Mouse (Mus musculus) forebrain, embryonic 13.5 days (tissue): ENCODE data around the gene Slc30a5. TPM values are rescaled to one million over a fixed set of nuclear protein-coding genes. Genes with fewer than 3 reads are reported as not detected.
A peak's percentile ranks its signal among the peaks of the same experiment; 100 is the strongest.
"Not testable (repeated sequence)": the region's sequence is repeated elsewhere in the genome, so short reads cannot be mapped to it uniquely, and the experiment has no call there.

ENCODE experiments used
- ATAC-seq: fragments of 200-750 bp; cut with Nextera tagmentation; 2 replicates; pipeline ENCODE4 v1.8.0; 2017
- H3K27ac ChIP-seq: fragments of 300-500 bp; sonication (generic); 2 replicates; pipeline ENCODE4 v1.5.1; 2015; ENCODE audit warnings: inconsistent platforms, mild to moderate bottlenecking, moderate library complexity
- H3K27me3 ChIP-seq: fragments of 300-500 bp; sonication (generic); 2 replicates; pipeline ENCODE4 v1.6.1; 2015; ENCODE audit warnings: mild to moderate bottlenecking, inconsistent platforms
- H3K36me3 ChIP-seq: fragments of 300-500 bp; sonication (generic); 2 replicates; pipeline ENCODE4 v1.6.1; 2015; ENCODE audit warnings: mild to moderate bottlenecking, inconsistent platforms; ENCODE audit not compliant: poor library complexity, severe bottlenecking
- H3K4me1 ChIP-seq: fragments of 300-500 bp; sonication (generic); 2 replicates; pipeline ENCODE4 v1.6.1; 2015; ENCODE audit warnings: inconsistent platforms
- H3K4me2 ChIP-seq: fragments of 300-500 bp; sonication (generic); 2 replicates; pipeline ENCODE4 v1.6.1; 2015; ENCODE audit warnings: inconsistent platforms, mild to moderate bottlenecking, moderate library complexity
- H3K4me3 ChIP-seq: fragments of 300-500 bp; sonication (generic); 2 replicates; pipeline ENCODE4 v1.5.1; 2015; ENCODE audit warnings: mild to moderate bottlenecking, inconsistent platforms
- H3K9ac ChIP-seq: fragments of 300-500 bp; sonication (generic); 2 replicates; pipeline ENCODE4 v1.6.1; 2015; ENCODE audit warnings: mild to moderate bottlenecking, inconsistent platforms
- H3K9me3 ChIP-seq: fragments of 300-500 bp; sonication (generic); replicated peaks from 2 replicates; pipeline ENCODE4 v1.6.1; 2016; ENCODE audit warnings: inconsistent platforms
- WGBS: fragments of 180-500 bp; shearing (Covaris S2); methylation state at CpG from one replicate; pipeline ENCODE4 v1.1.7; 2015; 5-methylcytosine and 5-hydroxymethylcytosine counted together
- polyA plus RNA-seq: library from polyadenylated mRNA; unstranded; fragments of >200 nt; fragmentation: Nextera tagmentation; extraction: Ambion mirVana; gene quantifications from 2 replicates; pipeline ENCODE4 v1.2.1, GENCODE M21; 2015

Gene Slc30a5
- polyA plus RNA-seq, 1 experiment from 2014 or later: 34.0 TPM

GRCm38 (mm10) chr13:100833640-100834002 is 394 bp upstream of the Slc30a5 start:
- 55% methylated on average over 6 of the region's 6 CpGs for WGBS
- no peak for ATAC-seq
- H3K4me3 ChIP-seq: peak overlapping the region; percentile 97

GRCm38 (mm10) chr13:100832188-100832587 is 1.0 kb downstream of the Slc30a5 start:
- ATAC-seq: no peak
- Histone ChIP-seq H3K27ac (no peak overlapping the region), H3K27me3 (no peaks in the 10 kb centered on the region), H3K4me1 (peaks cover 21% of the 10 kb centered on the region), H3K4me3 (peak overlapping the region; percentile 97), H3K9me3 (no peaks in the 10 kb centered on the region), H3K9ac (peak overlapping the region; percentile 93), H3K36me3 (peaks cover 6% of the 10 kb centered on the region), H3K4me2 (peak overlapping the region; percentile 83)
- WGBS: 12% methylated on average over 8 of the region's 8 CpGs

More at GRCm38 (mm10) chr13:100833640-100834002, 394 bp upstream of the Slc30a5 start:
- Histone ChIP-seq H3K36me3 (no peaks in the 10 kb centered on the region), H3K4me2 (peak overlapping the region; percentile 31), H3K27ac (no peak overlapping the region), H3K27me3 (no peaks in the 10 kb centered on the region), H3K9ac (no peak overlapping the region), H3K4me1 (peaks cover 21% of the 10 kb centered on the region), H3K9me3 (no peaks in the 10 kb centered on the region)

DNA sequence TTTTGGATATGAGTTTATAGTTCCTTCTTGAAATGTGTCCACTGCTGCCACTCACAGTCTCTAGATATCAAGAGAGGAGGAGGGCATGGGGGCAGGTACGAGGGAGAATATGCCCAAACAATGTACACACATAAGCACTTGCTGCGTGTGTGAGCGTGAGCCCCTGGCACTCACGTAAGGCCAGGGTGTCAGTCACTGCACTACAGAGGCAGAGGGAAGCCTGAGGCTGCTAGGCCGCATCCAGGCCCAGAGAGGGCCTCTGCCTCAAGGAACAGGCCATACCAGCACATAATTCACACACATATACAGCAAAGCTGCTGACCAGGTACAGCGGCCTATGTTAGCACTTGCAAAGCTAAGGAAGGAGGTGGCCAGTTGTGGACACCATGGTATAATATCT is 2.1 kb downstream of the Slc30a5 start:
- Histone ChIP-seq H3K4me2 (peak overlapping the region; percentile 83), H3K4me1 (peaks cover 21% of the 10 kb centered on the region), H3K4me3 (no peak overlapping the region), H3K27me3 (no peaks in the 10 kb centered on the region), H3K27ac (no peak overlapping the region), H3K9me3 (no peaks in the 10 kb centered on the region), H3K36me3 (peaks cover 15% of the 10 kb centered on the region), H3K9ac (0 out of 2 replicates have a peak overlapping the region, but pooled peaks have one; percentile 3)
- ATAC-seq: no peak
- 92% methylated on average over 6 of the region's 6 CpGs for WGBS

- 92% methylated on average over 9 of the region's 9 CpGs for WGBS
- Histone ChIP-seq H3K27ac (no peak overlapping the region; the same call in 1 of the 2 replicates), H3K36me3 (peaks cover 52% of the 10 kb centered on the region), H3K9me3 (no peaks in the 10 kb centered on the region), H3K9ac (no peak overlapping the region), H3K4me3 (no peak overlapping the region), H3K4me2 (no peak overlapping the region), H3K27me3 (no peaks in the 10 kb centered on the region), H3K4me1 (peaks cover 4% of the 10 kb centered on the region; the same call in 1 of the 2 replicates)
- ATAC-seq: no peak
These were observed 7.4 kb downstream of the Slc30a5 start for GRCm38 (mm10) chr13:100825627-100826410.

GRCm38 (mm10) chr13:100824916-100825315 is 8.3 kb downstream of the Slc30a5 start:
- ATAC-seq: no peak
- H3K27me3 ChIP-seq: no peaks in the 10 kb centered on the region
- no peaks in the 10 kb centered on the region for H3K4me1 ChIP-seq
- H3K4me2 ChIP-seq: no peak overlapping the region
- no peaks in the 10 kb centered on the region for H3K9me3 ChIP-seq
- WGBS: 94% methylated on average over 3 of the region's 3 CpGs
- H3K4me3 ChIP-seq: no peak overlapping the region
- no peak overlapping the region for H3K27ac ChIP-seq
- H3K36me3 ChIP-seq: peaks cover 59% of the 10 kb centered on the region
- H3K9ac ChIP-seq: no peak overlapping the region

- 91% methylated on average over 6 of the region's 6 CpGs for WGBS
- no peak for ATAC-seq
- no peaks in the 10 kb centered on the region for H3K9me3 ChIP-seq
These were observed 8.9 kb downstream of the Slc30a5 start for GRCm38 (mm10) chr13:100824306-100824705.

DNA sequence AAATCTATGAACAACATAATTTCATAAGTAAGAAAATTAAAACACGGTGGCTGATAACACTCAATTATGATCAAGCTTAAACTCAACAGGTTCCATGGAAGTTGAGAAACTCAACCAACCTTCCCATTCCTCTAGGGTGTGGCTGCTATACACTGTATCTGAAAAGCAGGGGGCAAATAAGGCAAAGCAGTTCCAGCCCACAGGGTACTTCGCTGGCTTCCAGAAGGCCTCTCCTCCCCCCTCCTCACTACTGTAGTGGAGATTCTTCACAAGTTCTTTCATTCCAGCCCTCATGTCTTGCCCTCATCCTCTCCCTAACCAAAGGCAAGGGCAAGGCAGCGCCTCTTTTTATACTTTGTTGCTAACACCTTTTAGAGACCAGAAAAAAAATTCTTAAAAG is 9.4 kb downstream of the Slc30a5 start:
- H3K27me3 ChIP-seq: no peaks in the 10 kb centered on the region
- H3K36me3 ChIP-seq: peaks cover 67% of the 10 kb centered on the region
- no peak overlapping the region for H3K27ac ChIP-seq
- no peak overlapping the region for H3K4me2 ChIP-seq
- H3K9me3 ChIP-seq: no peaks in the 10 kb centered on the region
- no peak overlapping the region for H3K4me3 ChIP-seq
- H3K9ac ChIP-seq: no peak overlapping the region
- ATAC-seq: no peak
- no peaks in the 10 kb centered on the region for H3K4me1 ChIP-seq
- WGBS: 98% methylated on average over 3 of the region's 3 CpGs

More at GRCm38 (mm10) chr13:100824306-100824705, 8.9 kb downstream of the Slc30a5 start:
- no peak overlapping the region for H3K9ac ChIP-seq
- no peak overlapping the region for H3K27ac ChIP-seq
- no peaks in the 10 kb centered on the region for H3K27me3 ChIP-seq
- H3K4me2 ChIP-seq: no peak overlapping the region
- peaks cover 64% of the 10 kb centered on the region for H3K36me3 ChIP-seq
- no peaks in the 10 kb centered on the region for H3K4me1 ChIP-seq
- H3K4me3 ChIP-seq: no peak overlapping the region

DNA sequence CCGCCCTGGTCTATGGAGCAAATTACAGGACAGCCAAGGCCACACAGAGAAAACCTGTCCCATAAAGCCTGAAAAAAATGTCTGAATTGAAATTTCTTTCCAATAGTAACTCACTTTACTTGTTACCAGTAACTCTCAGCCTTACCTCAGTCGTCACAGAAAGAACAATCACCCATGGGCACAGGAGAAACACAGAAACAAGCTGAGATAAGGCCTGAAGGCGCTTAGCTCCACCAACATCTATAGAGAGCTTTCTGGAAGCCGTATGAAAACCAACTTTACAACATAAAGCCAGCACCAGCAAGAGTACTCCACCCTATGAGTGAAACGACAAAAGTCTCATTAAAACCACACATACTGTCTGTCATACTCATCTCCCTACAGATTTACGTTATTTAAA is 18.8 kb downstream of the Slc30a5 start:
- no peak overlapping the region for H3K4me3 ChIP-seq
- H3K9me3 ChIP-seq: no peaks in the 10 kb centered on the region
- H3K4me1 ChIP-seq: no peaks in the 10 kb centered on the region
- 93% methylated on average over 6 of the region's 6 CpGs for WGBS
- no peaks in the 10 kb centered on the region for H3K27me3 ChIP-seq
- no peak for ATAC-seq
- peaks cover 77% of the 10 kb centered on the region for H3K36me3 ChIP-seq
- H3K27ac ChIP-seq: no peak overlapping the region
- no peak overlapping the region for H3K4me2 ChIP-seq
- H3K9ac ChIP-seq: no peak overlapping the region

DNA sequence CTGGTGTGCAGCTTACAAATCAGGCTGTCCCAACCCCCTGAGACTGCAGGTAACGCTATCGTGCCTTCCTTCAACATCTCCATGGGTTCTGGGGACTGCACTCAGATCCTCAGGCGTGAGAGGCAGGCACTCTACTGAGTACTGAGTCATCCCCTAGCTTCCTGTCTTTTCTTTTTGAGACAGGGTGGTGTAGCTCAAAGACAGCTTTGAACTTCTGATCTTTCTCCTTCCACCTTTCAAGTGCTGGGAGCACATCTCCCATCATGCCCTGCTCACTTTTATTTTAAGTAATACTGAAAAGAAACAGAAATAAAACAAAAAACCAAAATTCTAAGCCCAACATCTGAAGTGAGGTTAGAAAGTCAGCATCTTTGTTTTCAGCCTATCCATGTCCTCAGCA is 27.5 kb downstream of the Slc30a5 start:
- Histone ChIP-seq H3K27ac (no peak overlapping the region), H3K27me3 (no peaks in the 10 kb centered on the region), H3K9me3 (no peaks in the 10 kb centered on the region), H3K4me3 (no peak overlapping the region), H3K4me2 (no peak overlapping the region), H3K9ac (no peak overlapping the region), H3K4me1 (no peaks in the 10 kb centered on the region), H3K36me3 (peaks cover 79% of the 10 kb centered on the region)
- no peak for ATAC-seq
- WGBS: 98% methylated on average over 3 of the region's 3 CpGs

DNA sequence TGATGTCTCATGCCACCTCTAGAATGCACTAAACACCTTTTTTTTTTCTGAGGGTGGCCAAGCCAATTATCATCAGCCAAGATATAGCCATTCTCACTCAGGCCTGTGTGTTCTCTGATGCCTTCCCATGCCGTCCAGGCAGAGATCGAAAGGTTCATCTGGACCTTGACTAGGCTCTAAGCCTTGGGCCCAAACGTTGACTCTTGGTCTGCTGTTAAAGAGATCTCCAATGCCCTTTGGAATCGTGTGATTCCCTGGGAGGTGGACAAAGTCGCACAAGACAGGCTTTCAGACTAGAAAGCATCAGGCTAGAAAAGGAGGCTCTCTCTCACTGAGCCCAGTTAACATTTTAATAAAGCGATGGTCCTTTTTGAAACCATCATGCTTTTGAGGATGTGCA is 36.1 kb downstream of the Slc30a5 start:
- no peaks in the 10 kb centered on the region for H3K9me3 ChIP-seq
- no peaks in the 10 kb centered on the region for H3K27me3 ChIP-seq
- ATAC-seq: no peak
- H3K4me2 ChIP-seq: no peak overlapping the region
- 91% methylated on average over 6 of the region's 6 CpGs for WGBS
- no peak overlapping the region for H3K27ac ChIP-seq
- no peak overlapping the region for H3K9ac ChIP-seq
- no peak overlapping the region for H3K4me3 ChIP-seq
- no peaks in the 10 kb centered on the region for H3K4me1 ChIP-seq
- H3K36me3 ChIP-seq: peaks cover 14% of the 10 kb centered on the region

GRCm38 (mm10) chr13:100789083-100789482 is 44.1 kb downstream of the Slc30a5 start:
- 91% methylated on average over 3 of the region's 3 CpGs for WGBS
- H3K4me3 ChIP-seq: no peak overlapping the region
- H3K27ac ChIP-seq: no peak overlapping the region
- H3K27me3 ChIP-seq: no peaks in the 10 kb centered on the region
- H3K36me3 ChIP-seq: peaks cover 2% of the 10 kb centered on the region; the same call in 1 of the 2 replicates
- no peaks in the 10 kb centered on the region for H3K9me3 ChIP-seq
- no peak overlapping the region for H3K4me2 ChIP-seq
- H3K4me1 ChIP-seq: peaks cover 18% of the 10 kb centered on the region
- H3K9ac ChIP-seq: no peak overlapping the region
- no peak for ATAC-seq

GRCm38 (mm10) chr13:100788057-100788456 is 45.2 kb downstream of the Slc30a5 start:
- not testable (repeated sequence) for H3K4me2 ChIP-seq, H3K4me3 ChIP-seq, H3K9me3 ChIP-seq, H3K27me3 ChIP-seq, H3K27ac ChIP-seq, ATAC-seq, H3K9ac ChIP-seq
- 94% methylated on average over 11 of the region's 14 CpGs for WGBS
- Histone ChIP-seq H3K4me1 (peaks cover 27% of the 10 kb centered on the region), H3K36me3 (peaks cover 12% of the 10 kb centered on the region; the same call in 1 of the 2 replicates)
